Mouse (Mus musculus) bone marrow, adult 2 months (tissue): ENCODE measurements around the gene Serinc3. TPM values are rescaled to one million over a fixed set of nuclear protein-coding genes. Genes with fewer than 3 reads are reported as not detected.
"Not testable (repeated sequence)": the region's sequence is repeated elsewhere in the genome, so short reads cannot be mapped to it uniquely, and the experiment has no call there.

ENCODE experiments used
- H3K27ac ChIP-seq: fragments of 200-500 bp; 2 replicates; pipeline ENCODE4 v1.5.1; 2012; ENCODE audit warnings: low read depth, mild to moderate bottlenecking, control low read depth, inconsistent platforms, low read length; ENCODE audit not compliant: control insufficient read depth, poor library complexity, insufficient read depth
- H3K4me1 ChIP-seq: fragments of 200-500 bp; 2 replicates; pipeline ENCODE4 v1.6.1; 2011; ENCODE audit warnings: low read length; ENCODE audit not compliant: control insufficient read depth, insufficient read depth
- H3K4me3 ChIP-seq: fragments of 200-500 bp; replicated peaks from 2 replicates; pipeline ENCODE3; 2011; ENCODE audit warnings: mild to moderate bottlenecking, low read depth, low read length, control low read depth; ENCODE audit not compliant: control insufficient read depth
- CTCF ChIP-seq: fragments of 200-500 bp; IDR thresholded peaks from 2 replicates; pipeline ENCODE4 v1.5.1; 2011; ENCODE audit warnings: low read length, control low read depth; ENCODE audit not compliant: control insufficient read depth, insufficient read depth
- POLR2A ChIP-seq: fragments of 200-500 bp; IDR thresholded peaks from 2 replicates; pipeline ENCODE4 v1.6.1; 2011; ENCODE audit warnings: low read depth, mild to moderate bottlenecking, control low read depth, low read length, borderline replicate concordance; ENCODE audit not compliant: control insufficient read depth
- WGBS: fragments of 180-500 bp; shearing (Covaris S2); methylation state at CpG from one replicate; pipeline ENCODE4 v1.1.7; 2018; 5-methylcytosine and 5-hydroxymethylcytosine counted together
- polyA plus RNA-seq: library from polyadenylated mRNA; stranded (reverse); fragments of >200 nt; gene quantifications from 2 replicates; pipeline ENCODE4 v1.2.4, GENCODE M21; 2011; ENCODE audit warnings: low replicate concordance; ENCODE audit not compliant: missing spikeins, insufficient read depth, insufficient read length

Gene Serinc3
- polyA plus RNA-seq = 328 and 366 TPM in 2 replicates

DNA sequence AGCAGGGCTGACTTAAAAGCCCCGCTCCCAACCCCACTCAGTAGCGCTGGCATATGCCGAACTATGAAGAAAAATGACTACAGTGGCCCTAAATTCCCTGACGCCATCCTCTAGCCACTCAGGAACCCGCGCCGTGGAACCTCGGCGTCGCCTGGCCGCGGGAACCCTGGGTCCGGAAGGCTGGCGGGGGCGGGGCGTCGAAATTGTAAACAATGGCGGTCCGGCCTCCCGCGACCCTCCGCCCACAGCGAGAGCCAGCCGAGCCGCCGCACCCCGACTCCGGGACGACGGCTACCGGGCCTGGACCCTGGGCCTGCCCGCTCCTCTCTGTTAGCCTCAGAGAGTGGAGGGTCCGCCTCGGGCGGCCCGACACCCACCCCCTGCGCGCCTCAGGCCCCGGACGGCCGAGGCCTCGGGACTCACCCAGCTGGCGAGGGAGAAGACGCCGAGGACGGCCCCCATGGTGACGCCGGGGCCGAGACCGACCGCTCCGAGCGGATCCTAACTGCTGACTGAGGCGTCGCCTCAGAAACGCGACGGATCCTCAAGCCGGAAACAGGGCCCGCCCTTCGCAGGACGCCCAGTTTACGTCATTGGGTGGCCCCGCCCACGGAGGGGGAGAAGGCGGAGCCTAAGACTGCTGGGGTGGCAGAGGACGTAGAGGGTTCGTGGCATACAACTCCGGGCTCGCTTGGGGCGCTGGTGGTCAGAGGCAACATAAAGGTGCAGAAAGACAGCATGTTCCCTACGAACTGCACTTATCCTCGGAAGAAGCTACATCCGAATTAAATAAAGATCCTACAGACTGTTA lies at the start of gene Serinc3:
Gene Serinc3, minus strand, starts transcription at position 557 of the 811 bp plus-strand sequence.
- peak; percentile 43; the same call in 1 of the 2 replicates for TF ChIP-seq CTCF
- peak; percentile 100 for TF ChIP-seq POLR2A
- H3K4me1 ChIP-seq = peaks cover 2% of the 10 kb centered on the region; the same call in 1 of the 2 replicates
- H3K27ac ChIP-seq = peak within 1 kb of the TSS; percentile 100
- H3K4me3 ChIP-seq = peak within 1 kb of the TSS; percentile 95
- WGBS = under 1% methylated on average over 74 of the region's 74 CpGs

DNA sequence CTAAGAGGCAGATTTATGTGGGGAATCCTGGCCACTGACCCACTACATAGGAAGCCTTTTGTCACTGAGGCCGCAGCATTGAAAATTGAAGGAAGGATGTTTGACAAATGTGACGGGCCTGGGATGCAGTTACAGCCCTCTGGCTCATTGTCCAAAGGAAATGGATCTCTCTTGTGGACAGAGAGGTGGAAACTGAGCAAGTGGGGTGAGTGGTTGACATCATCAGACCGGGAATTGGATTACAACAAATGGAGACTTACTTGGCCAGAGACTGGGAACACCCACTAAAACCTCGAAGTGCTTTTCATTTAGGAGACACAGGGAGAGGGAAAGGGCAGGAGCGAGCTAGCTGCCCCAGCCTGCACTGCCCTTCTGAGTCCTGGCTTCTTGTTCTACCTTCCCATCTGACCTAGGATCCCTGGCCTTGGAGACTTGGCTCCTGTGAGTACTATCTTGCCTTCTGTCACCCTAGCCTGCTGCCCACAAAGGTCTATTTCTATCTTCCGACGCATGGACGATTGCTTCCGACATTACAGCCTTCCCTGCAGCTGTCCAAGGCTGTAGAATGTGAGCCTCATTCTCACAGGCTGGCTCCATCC lies 48.9 kb upstream of the Serinc3 start:
- TF ChIP-seq POLR2A = no peak
- no peak for TF ChIP-seq CTCF
- Histone ChIP-seq H3K4me1 (peaks cover 6% of the 10 kb centered on the region), H3K27ac (0 out of 2 replicates have a peak overlapping the region, but pooled peaks have one; percentile 2), H3K4me3 (no peak overlapping the region)
- 73% methylated on average over 9 of the region's 9 CpGs for WGBS

DNA sequence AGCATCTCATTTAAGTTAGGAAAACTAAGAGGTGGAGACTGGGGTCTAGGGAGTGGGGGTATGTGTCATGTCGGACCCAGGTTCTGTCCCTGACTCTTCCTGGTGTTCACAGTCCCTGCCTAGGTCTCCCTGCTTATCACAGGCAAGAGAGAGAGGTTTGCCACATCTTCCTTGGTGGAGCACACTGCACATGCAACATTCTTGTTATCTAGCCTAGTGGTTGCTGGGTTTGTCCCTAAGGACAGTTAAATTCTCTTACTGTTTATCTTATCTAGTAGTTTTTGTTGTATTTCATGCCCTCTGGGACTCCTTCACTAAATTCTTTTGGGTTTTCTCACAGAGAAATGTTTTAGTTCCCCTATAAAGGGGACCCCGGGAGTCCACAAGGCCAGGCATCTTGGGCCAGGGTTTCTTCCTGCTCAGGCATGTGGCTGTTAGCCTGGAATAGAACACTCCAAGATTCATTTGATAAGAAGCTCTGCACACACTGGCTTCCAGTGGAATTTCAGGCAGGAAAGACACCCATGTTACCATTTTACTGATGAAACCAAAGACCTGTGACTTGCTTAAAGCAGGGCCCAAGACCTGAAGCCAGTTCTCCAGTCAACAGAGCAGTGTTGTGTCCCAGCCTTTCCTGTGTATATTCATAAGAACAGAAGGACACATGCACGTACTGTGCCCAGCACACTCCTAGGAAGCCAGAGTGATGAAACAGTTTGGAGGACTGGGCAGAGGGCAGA lies 48.1 kb upstream of the Serinc3 start:
- H3K27ac ChIP-seq = peak overlapping the region; percentile 23; the same call in 1 of the 2 replicates
- TF ChIP-seq CTCF (no peak), POLR2A (no peak)
- H3K4me1 ChIP-seq = peaks cover 6% of the 10 kb centered on the region
- H3K4me3 ChIP-seq = no peak overlapping the region
- WGBS = 51% methylated on average over 3 of the region's 3 CpGs

DNA sequence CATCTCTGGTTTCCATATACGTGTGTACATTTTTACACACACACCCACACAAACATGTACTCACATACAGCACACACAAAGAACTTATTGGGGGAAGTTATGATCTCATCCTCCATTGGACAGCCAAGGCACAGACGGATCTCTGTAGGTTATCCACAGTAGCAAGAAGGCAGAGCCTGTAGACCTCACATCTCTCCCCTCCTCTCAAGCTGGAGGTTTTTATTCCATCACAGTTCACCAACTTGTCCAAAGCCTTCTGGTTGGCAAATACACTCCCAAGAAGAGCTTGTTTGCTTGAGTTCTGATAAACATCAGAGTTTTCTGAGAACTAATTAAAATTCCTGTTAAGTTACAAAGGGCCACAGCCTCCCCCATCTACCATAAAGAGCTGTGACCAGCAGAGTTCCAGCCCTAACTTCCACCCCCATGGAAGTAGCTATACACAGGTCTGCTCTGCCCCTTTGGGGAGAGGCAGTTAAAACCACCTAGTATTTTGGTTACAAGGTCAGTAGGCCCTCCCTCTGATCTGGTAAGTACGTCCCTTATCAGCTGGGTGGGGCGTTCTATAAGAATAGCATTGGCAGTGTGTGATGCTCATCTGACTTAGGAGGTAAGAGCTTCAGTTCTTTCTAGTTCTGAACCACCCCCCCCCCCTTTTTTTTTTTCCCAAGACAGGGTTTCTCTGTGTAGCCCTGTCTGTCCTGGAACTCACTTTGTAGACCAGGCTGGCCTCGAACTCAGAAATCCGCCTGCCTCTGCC lies 47.1 kb upstream of the Serinc3 start:
- peaks cover 4% of the 10 kb centered on the region; the same call in 1 of the 2 replicates for H3K4me1 ChIP-seq
- no peak for TF ChIP-seq CTCF
- TF ChIP-seq POLR2A = no peak
- H3K27ac ChIP-seq = no peak overlapping the region
- 64% methylated on average over 6 of the region's 6 CpGs for WGBS
- no peak overlapping the region for H3K4me3 ChIP-seq

DNA sequence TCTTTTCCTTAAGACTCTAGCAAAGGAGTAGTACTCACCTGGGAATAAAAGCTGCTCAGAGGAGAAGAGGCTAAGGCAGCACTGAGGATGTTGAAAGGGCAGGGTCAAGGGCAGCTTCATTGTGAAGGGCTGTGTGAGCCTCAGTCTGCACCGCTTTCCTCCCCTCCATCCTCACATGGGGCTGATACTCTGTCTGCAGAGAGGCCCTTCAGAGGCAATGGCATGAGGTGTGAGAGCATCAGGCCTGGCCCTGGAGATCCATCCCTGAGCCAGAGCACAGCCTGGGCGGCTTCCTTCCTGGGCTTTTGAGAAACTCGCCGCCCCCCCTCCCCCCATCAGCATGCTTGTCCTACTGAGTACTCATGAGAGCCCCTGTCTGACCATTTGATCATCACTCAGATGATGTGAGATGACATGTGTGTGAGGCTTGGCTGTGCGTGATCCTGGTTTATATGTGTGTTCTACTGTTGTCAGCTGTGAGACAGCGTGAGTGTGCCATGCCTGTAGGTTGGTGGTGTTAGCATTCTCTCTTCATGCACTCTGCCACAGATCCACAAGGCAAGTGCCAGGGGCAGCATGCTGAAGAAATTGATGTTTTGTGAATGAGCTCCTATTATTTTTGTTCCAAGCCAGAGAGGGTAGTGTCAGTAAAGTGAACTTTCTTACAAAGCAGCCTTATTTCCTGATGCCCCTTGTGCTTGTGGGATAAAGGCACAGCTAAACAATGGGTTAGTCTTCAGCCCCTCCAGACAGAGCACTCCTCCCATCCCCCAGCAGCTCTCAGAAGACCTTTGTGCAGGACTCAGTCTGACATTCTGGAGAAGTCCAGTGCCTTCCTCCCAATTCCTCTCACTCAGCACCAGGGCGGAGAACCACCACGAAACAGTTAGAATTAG lies 45.7 kb upstream of the Serinc3 start:
- no peak overlapping the region for H3K4me3 ChIP-seq
- no peak overlapping the region for H3K27ac ChIP-seq
- H3K4me1 ChIP-seq = peaks cover 4% of the 10 kb centered on the region; the same call in 1 of the 2 replicates
- TF ChIP-seq POLR2A = no peak
- no peak for TF ChIP-seq CTCF
- WGBS = 87% methylated on average over 8 of the region's 8 CpGs

DNA sequence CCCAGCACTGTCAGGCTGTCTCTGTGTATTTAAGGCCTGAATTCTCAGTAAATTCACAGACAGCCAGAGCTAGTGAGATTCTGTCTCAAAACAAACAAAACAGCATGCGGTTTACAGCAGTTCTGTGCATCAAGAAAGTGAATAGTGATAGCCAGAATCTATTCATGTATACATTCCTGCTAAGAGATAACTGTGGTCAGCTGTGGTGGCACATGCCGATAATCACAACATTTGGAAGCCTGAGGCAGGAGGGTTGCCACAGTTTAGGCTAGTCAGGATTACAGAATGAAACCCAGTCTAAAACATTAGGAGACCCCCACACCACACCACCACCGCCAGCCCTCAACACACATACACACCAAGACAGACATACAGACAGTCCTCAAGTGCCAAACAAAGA lies 44.8 kb upstream of the Serinc3 start:
- Histone ChIP-seq H3K4me1 (peaks cover 4% of the 10 kb centered on the region; the same call in 1 of the 2 replicates), H3K27ac (no peak overlapping the region), H3K4me3 (no peak overlapping the region)
- 69% methylated on average over 3 of the region's 3 CpGs for WGBS
- TF ChIP-seq POLR2A = no peak
- TF ChIP-seq CTCF = no peak

DNA sequence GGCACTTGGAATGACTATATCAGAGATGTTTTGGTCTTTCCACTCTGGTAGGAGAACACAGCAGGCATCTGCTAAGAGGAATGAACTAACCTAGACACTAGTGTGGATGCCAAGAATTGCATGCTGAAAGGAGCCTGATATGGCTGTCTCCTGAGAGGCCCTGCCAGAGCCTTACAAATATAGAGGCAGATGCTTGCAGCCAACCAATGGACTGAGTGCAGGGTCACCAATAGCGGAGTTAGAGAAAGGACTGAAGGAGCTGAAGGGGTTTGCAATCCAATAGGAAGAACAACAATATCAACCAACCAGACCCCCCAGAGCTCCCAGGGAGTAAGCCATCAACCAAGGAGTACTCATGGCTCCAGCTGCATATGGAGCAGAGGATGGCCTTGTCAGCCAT lies 43.4 kb upstream of the Serinc3 start:
- not testable (repeated sequence) for H3K4me1 ChIP-seq, H3K4me3 ChIP-seq, H3K27ac ChIP-seq
- 80% methylated on average over 1 of the region's 1 CpGs for WGBS
